Mouse (Mus musculus) ES-Bruce4 (cell line): Measurements from ENCODE around the gene Klhdc3. TPM values are rescaled to one million over a fixed set of nuclear protein-coding genes. Genes with fewer than 3 reads are reported as not detected.

Experiments used
- H3K27ac ChIP-seq: 2 replicates; pipeline ENCODE4 v1.5.1; 2012; ENCODE audit warnings: low read length, inconsistent platforms; ENCODE audit not compliant: insufficient read depth
- H3K27me3 ChIP-seq: 2 replicates; pipeline ENCODE4 v1.6.1; 2012; ENCODE audit warnings: mild to moderate bottlenecking, low read length, inconsistent platforms; ENCODE audit not compliant: control insufficient read depth, poor library complexity, insufficient read depth, severe bottlenecking
- H3K36me3 ChIP-seq: 2 replicates; pipeline ENCODE4 v1.6.1; 2012; ENCODE audit warnings: inconsistent platforms, mild to moderate bottlenecking, low read length, moderate library complexity; ENCODE audit not compliant: control insufficient read depth, poor library complexity, insufficient read depth, severe bottlenecking
- H3K4me1 ChIP-seq: one replicate; pipeline ENCODE4 v1.8.1; 2011; ENCODE audit warnings: low read length; ENCODE audit not compliant: control insufficient read depth, insufficient read depth
- H3K4me3 ChIP-seq: 2 replicates; pipeline ENCODE4 v1.5.1; 2011; ENCODE audit warnings: low read depth, mild to moderate bottlenecking, low read length
- H3K9ac ChIP-seq: 2 replicates; pipeline ENCODE4 v1.6.1; 2012; ENCODE audit warnings: low read depth, mild to moderate bottlenecking, inconsistent platforms; ENCODE audit not compliant: poor library complexity, severe bottlenecking
- H3K9me3 ChIP-seq: replicated peaks from 2 replicates; pipeline ENCODE4 v1.6.1; 2012; ENCODE audit warnings: mild to moderate bottlenecking, low read length, inconsistent platforms; ENCODE audit not compliant: control insufficient read depth, poor library complexity, insufficient read depth, severe bottlenecking
- CTCF ChIP-seq: IDR thresholded peaks from one replicate; pipeline ENCODE4 v1.8.1; 2011; ENCODE audit warnings: low read depth, low read length
- EP300 ChIP-seq: IDR thresholded peaks from 2 replicates; pipeline ENCODE4 v1.6.1; 2011; ENCODE audit warnings: low read depth, low read length; ENCODE audit not compliant: insufficient read depth
- POLR2A ChIP-seq: IDR thresholded peaks from one replicate; pipeline ENCODE4 v1.8.1; 2011; ENCODE audit warnings: low read length; ENCODE audit not compliant: insufficient read depth
- polyA plus RNA-seq: library from polyadenylated mRNA; stranded (reverse); fragments of >200 nt; gene quantifications from 2 replicates; pipeline ENCODE4 v1.2.4, GENCODE M21; 2011; ENCODE audit warnings: low read depth; ENCODE audit not compliant: missing spikeins, insufficient read depth, insufficient read length

Gene Klhdc3
- polyA plus RNA-seq, 1 experiment, result 90.3 TPM

GRCm38 (mm10) chr17:46673850-46674529 lies 6.7 kb downstream of the Klhdc3 start, which contains the start of gene Rrp36:
Gene Rrp36, minus strand, starts transcription at chr17:46674352.
- H3K4me3 ChIP-seq, result peak within 1 kb of the TSS; percentile 80
- peak within 1 kb of the TSS; percentile 59 for H3K27ac ChIP-seq
- peaks cover 24% of the 10 kb centered on the region for H3K36me3 ChIP-seq
- TF ChIP-seq POLR2A (peak; percentile 69), EP300 (no peak)
- peak within 1 kb of the TSS; percentile 77 for H3K9ac ChIP-seq
- peaks cover 6% of the 10 kb centered on the region for H3K4me1 ChIP-seq
- H3K9me3 ChIP-seq, result no peaks in the 10 kb centered on the region
- H3K27me3 ChIP-seq, result no peaks in the 10 kb centered on the region

- Histone ChIP-seq H3K9ac (no peak overlapping the region), H3K36me3 (peaks cover 10% of the 10 kb centered on the region), H3K27me3 (no peaks in the 10 kb centered on the region), H3K27ac (no peak overlapping the region), H3K4me1 (peaks cover 5% of the 10 kb centered on the region), H3K4me3 (no peak overlapping the region), H3K9me3 (no peaks in the 10 kb centered on the region)
- TF ChIP-seq EP300 (no peak), POLR2A (no peak), CTCF (no peak)
Measured at GRCm38 (mm10) chr17:46669911-46670310, 10.8 kb downstream of the Klhdc3 start.

DNA sequence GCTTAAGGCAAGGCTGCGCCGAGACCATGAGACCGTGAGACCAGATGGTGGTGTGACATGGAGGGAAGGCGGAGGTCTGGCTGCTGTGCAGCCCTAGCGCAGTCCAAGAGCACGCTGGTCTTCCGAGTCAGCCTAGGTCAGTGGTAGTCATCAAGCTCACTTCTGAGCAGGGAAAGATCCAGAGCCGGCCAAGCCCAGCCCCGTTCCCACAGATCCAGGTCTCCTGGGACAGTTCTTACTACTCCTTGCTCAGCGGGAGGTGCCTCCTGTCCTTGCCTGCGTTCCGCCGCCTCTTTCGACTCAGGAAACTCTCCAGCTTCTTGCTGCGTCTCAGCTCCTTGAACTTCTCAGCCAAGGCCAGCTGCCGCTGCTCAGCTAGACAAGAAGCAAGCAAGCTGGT lies 13.0 kb downstream of the Klhdc3 start:
- Histone ChIP-seq H3K27me3 (no peaks in the 10 kb centered on the region), H3K4me3 (no peak overlapping the region), H3K4me1 (peaks cover 1% of the 10 kb centered on the region), H3K36me3 (peaks cover 10% of the 10 kb centered on the region), H3K9me3 (no peaks in the 10 kb centered on the region), H3K9ac (no peak overlapping the region), H3K27ac (no peak overlapping the region)
- TF ChIP-seq POLR2A (no peak), EP300 (no peak), CTCF (no peak)

GRCm38 (mm10) chr17:46662730-46663129 lies 18.0 kb downstream of the Klhdc3 start:
- Histone ChIP-seq H3K9ac (no peak overlapping the region), H3K27ac (no peak overlapping the region), H3K4me1 (no peaks in the 10 kb centered on the region), H3K27me3 (no peaks in the 10 kb centered on the region), H3K9me3 (no peaks in the 10 kb centered on the region), H3K36me3 (peaks cover 3% of the 10 kb centered on the region; the same call in 1 of the 2 replicates), H3K4me3 (no peak overlapping the region)
- TF ChIP-seq EP300 (no peak), CTCF (no peak), POLR2A (no peak)

DNA sequence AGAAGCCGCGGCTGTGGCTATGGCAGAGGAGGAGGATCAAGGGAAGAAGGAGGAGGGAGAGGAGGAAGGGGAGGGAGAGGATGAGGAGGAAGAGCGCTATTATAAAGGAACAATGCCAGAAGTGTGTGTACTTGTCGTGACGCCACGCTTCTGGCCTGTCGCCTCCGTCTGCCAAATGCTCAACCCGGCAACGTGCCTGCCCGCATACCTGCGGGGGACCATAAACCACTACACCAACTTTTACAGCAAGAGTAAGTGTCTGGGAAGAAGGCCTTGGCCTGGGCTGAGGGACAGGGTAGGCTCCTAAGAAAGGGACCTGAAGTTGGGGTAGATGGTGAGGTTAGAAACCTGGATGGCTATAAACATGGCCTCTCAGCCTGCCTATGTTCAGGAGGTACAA lies 18.7 kb downstream of the Klhdc3 start:
- H3K9ac ChIP-seq, result no peak overlapping the region
- no peak for TF ChIP-seq POLR2A
- no peak for TF ChIP-seq CTCF
- no peak for TF ChIP-seq EP300
- no peak overlapping the region for H3K4me3 ChIP-seq
- no peaks in the 10 kb centered on the region for H3K4me1 ChIP-seq
- no peaks in the 10 kb centered on the region for H3K9me3 ChIP-seq
- no peak overlapping the region for H3K27ac ChIP-seq
- H3K27me3 ChIP-seq, result no peaks in the 10 kb centered on the region
- peaks cover 3% of the 10 kb centered on the region; the same call in 1 of the 2 replicates for H3K36me3 ChIP-seq

GRCm38 (mm10) chr17:46661351-46661750 lies 19.4 kb downstream of the Klhdc3 start:
- Histone ChIP-seq H3K36me3 (peaks cover 3% of the 10 kb centered on the region; the same call in 1 of the 2 replicates), H3K9me3 (no peaks in the 10 kb centered on the region), H3K9ac (no peak overlapping the region), H3K4me1 (no peaks in the 10 kb centered on the region), H3K4me3 (no peak overlapping the region), H3K27me3 (no peaks in the 10 kb centered on the region), H3K27ac (no peak overlapping the region)
- TF ChIP-seq POLR2A (no peak), EP300 (no peak), CTCF (no peak)
